Mouse (Mus musculus) urinary bladder, adult 18-20 months (tissue): ENCODE data around the gene Cpt1c.

Source experiments
- DNase-seq, 2 experiments: peaks; one replicate each; pipeline ENCODE4 v3.0.0; 2022; ENCODE audit warnings: low spot score in 2 of 2, mixed read lengths in 2 of 2

Gene Cpt1c

GRCm38 (mm10) chr7:44918219-44918618, 56.4 kb downstream of the Cpt1c start:
- DNase-seq = no peak

GRCm38 (mm10) chr7:44916881-44917280, 57.8 kb downstream of the Cpt1c start:
- no peak for DNase-seq

GRCm38 (mm10) chr7:44916191-44916590, 58.5 kb downstream of the Cpt1c start:
- no peak for DNase-seq

DNA sequence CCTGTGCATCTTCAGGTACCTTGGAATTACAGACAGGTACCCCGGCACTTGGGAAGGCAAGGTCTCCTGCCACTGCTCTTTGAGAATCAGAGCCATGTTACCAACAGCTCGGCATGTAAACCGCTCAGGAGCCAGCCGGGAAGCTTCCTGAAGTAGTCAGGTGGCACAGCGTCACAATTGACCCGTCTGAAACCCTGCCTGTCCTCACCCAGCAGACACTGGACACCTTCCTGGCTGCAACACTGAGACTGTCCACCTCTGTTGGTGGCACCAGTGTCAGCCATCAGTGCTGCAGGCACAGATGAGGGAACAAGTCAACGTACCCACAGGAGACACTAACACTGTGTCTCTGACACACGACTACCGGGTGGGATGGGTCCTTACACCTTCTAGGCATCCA, 59.3 kb downstream of the Cpt1c start:
- no peak for DNase-seq

GRCm38 (mm10) chr7:44914396-44914795, 60.3 kb downstream of the Cpt1c start:
- DNase-seq = no peak
